Mouse (Mus musculus) neural tube, embryonic 10.5 days (tissue): ENCODE measurements around the gene Tmppe.

Experiments
- DNase-seq: peaks from one replicate; pipeline ENCODE4 v3.0.0-alpha.2; 2017; ENCODE audit warnings: low spot score; ENCODE audit errors: extremely low spot score

Tmppe gene

GRCm38 (mm10) chr9:114442893-114443292 lies 42.0 kb downstream of the Tmppe start:
- DNase-seq = no peak

DNA sequence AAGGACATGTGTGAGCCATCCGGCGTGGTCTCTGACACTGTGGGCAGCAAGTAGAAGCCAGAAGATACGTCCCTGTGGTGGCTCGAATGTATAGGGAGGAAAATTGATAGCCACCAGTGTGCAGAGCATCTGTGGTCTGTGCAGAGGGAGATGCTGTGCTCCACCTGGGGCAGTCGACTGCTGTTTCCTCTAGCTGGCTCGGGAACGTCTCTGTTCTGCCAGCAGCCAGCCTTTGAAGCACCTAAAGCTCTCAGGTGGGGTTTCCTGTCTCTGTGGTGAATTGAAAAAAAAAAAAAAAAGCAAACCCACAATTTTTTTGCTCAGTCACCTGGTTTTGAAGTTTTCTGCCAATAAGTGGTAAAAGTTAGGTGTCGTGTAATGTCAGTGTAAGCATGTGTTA lies 42.4 kb downstream of the Tmppe start:
- DNase-seq = no peak

- no peak for DNase-seq
Measured at GRCm38 (mm10) chr9:114446887-114447286, 46.0 kb downstream of the Tmppe start.

DNA sequence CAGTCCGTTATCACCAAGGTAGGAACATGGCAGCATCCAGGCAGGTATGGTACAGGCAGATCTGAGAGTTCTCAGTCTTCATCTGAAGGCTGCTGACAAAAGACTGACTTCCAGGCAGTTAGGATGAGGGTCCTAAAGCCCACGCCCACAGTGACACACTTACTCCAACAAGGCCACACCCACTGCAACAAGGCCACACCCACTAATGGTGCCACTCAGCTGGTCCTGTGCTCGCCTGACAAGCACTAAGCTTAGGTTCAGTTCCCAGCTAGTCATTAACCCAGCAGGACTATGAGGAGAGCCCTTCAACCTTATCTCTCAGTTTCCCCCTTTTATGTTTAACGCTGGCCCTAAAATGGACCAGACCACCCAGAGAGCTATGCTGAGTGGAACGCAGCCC lies 47.8 kb downstream of the Tmppe start:
- DNase-seq = no peak

GRCm38 (mm10) chr9:114449120-114449754 lies 48.3 kb downstream of the Tmppe start:
- DNase-seq = no peak

DNA sequence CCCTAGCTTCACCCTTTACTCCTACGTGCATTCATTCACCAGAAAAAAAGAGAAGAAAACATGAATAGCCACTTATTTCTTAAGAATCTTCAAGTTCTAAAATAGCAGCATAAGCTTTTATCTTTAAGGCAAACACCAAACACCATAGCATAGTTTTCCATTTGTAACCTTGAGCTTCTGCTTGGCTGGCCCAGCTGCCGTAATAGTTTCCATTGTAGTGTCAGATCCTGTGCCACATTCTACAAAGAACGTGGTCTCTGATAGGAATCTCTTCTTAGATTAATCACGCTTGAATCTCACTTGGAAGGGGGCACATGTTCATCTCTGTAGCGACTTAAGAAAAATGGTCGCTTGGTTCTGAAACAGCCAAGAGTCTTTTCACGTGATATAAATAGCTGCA lies 50.7 kb downstream of the Tmppe start:
- no peak for DNase-seq

DNA sequence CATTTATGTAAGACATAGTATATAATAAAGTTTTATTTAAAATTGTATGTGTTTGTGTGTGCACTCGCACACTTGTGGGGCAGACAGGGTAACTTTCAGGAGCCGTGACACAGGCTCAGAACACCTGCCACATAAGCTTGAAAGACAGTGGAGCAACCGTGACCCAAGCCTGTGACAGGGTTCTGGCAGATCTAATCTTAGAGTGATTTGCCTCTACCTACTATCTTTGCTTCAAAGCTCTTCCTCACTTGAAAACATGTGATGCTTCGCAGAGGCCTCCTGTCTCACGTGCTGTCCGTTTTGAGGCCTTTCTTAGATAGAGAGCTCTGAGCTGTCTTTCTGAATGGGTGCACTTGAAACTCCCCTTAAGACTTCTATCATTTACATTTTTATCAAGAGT lies 51.5 kb downstream of the Tmppe start:
- no peak for DNase-seq

DNA sequence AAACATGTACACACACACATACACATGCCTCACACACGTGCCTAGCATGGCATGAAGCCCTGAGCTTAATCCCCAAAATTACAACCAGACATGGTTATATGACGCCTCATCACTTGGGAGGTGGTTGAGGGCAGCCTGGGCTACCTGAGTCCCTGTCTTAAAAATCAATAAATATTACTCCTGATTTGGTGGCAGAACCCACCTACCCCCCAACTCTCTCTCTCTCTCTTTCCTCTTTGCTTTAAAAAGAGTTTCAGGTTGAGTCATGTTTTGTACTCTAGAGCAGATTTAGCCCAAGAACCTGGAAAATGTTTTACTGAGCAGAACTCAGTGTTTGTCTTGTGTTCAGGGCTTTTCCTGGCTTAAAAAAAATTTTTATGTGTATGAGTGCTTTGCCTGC lies 54.5 kb downstream of the Tmppe start:
- no peak for DNase-seq
